Mouse (Mus musculus): Measurements from ENCODE around the gene Rasal1. TPM values are rescaled to one million over a fixed set of nuclear protein-coding genes. Genes with fewer than 3 reads are reported as not detected.

Gene Rasal1
- 0.27 and 0.79 TPM in 2 replicates for polyA plus RNA-seq (2015; fragmentation: Nextera tagmentation; extraction: Ambion mirVana)

GRCm38 (mm10) chr5:120648569-120649373, at the start of gene Rasal1:
TSS of gene Rasal1 (plus strand) at chr5:120648812.
- WGBS: under 1% methylated on average over 38 of the region's 53 CpGs
- Histone ChIP-seq H3K9ac (peak within 1 kb of the TSS; percentile 48), H3K4me3 (peak within 1 kb of the TSS; percentile 23), H3K4me2 (peak within 1 kb of the TSS; percentile 53), H3K9me3 (replicated peaks) (no peaks in the 10 kb centered on the region), H3K4me1 (peaks cover 14% of the 10 kb centered on the region), H3K27ac (no peak within 1 kb of the TSS), H3K27me3 (peaks cover 50% of the 10 kb centered on the region), H3K36me3 (ENCODE audit: poor library complexity, severe bottlenecking) (no peaks in the 10 kb centered on the region)
- ATAC-seq: peak; percentile 58

- WGBS: 97% methylated on average over 6 of the region's 6 CpGs
- Histone ChIP-seq H3K4me3 (no peak overlapping the region), H3K4me1 (peaks cover 9% of the 10 kb centered on the region; the same call in 1 of the 2 replicates), H3K27ac (no peak overlapping the region), H3K4me2 (no peak overlapping the region), H3K9ac (no peak overlapping the region), H3K36me3 (ENCODE audit: poor library complexity, severe bottlenecking) (no peaks in the 10 kb centered on the region), H3K27me3 (no peaks in the 10 kb centered on the region), H3K9me3 (replicated peaks) (no peaks in the 10 kb centered on the region)
- ATAC-seq: no peak
Observed at GRCm38 (mm10) chr5:120599625-120600024, 49.0 kb upstream of the Rasal1 start.

GRCm38 (mm10) chr5:120600946-120601668, 47.5 kb upstream of the Rasal1 start:
- WGBS: 61% methylated on average over 11 of the region's 11 CpGs
- Histone ChIP-seq H3K27me3 (no peaks in the 10 kb centered on the region), H3K27ac (no peak overlapping the region), H3K36me3 (ENCODE audit: poor library complexity, severe bottlenecking) (no peaks in the 10 kb centered on the region), H3K4me3 (no peak overlapping the region), H3K9me3 (replicated peaks) (no peaks in the 10 kb centered on the region), H3K4me2 (no peak overlapping the region), H3K4me1 (peaks cover 5% of the 10 kb centered on the region; the same call in 1 of the 2 replicates), H3K9ac (no peak overlapping the region)
- no peak for ATAC-seq

GRCm38 (mm10) chr5:120602210-120602609, 46.4 kb upstream of the Rasal1 start:
- Histone ChIP-seq H3K36me3 (ENCODE audit: poor library complexity, severe bottlenecking) (0 out of 2 replicates have a peak, but pooled peaks cover 3% of the 10 kb centered on the region), H3K4me2 (no peak overlapping the region), H3K4me1 (peaks cover 5% of the 10 kb centered on the region; the same call in 1 of the 2 replicates), H3K27ac (no peak overlapping the region), H3K9me3 (replicated peaks) (no peaks in the 10 kb centered on the region), H3K4me3 (no peak overlapping the region), H3K9ac (no peak overlapping the region), H3K27me3 (no peaks in the 10 kb centered on the region)
- ATAC-seq: no peak
- 93% methylated on average over 12 of the region's 12 CpGs for WGBS

GRCm38 (mm10) chr5:120603515-120603914, 45.1 kb upstream of the Rasal1 start:
- Histone ChIP-seq H3K9me3 (replicated peaks) (no peaks in the 10 kb centered on the region), H3K36me3 (ENCODE audit: poor library complexity, severe bottlenecking) (0 out of 2 replicates have a peak, but pooled peaks cover 3% of the 10 kb centered on the region), H3K27me3 (no peaks in the 10 kb centered on the region), H3K4me2 (no peak overlapping the region), H3K4me3 (no peak overlapping the region), H3K27ac (no peak overlapping the region), H3K4me1 (peaks cover 5% of the 10 kb centered on the region; the same call in 1 of the 2 replicates), H3K9ac (no peak overlapping the region)
- 51% methylated on average over 7 of the region's 7 CpGs for WGBS
- no peak for ATAC-seq

GRCm38 (mm10) chr5:120604839-120605238, 43.8 kb upstream of the Rasal1 start:
- Histone ChIP-seq H3K27ac (no peak overlapping the region; the same call in 1 of the 2 replicates), H3K4me1 (peaks cover 13% of the 10 kb centered on the region), H3K9me3 (replicated peaks) (no peaks in the 10 kb centered on the region), H3K4me2 (peak overlapping the region; percentile 65), H3K27me3 (no peaks in the 10 kb centered on the region), H3K36me3 (ENCODE audit: poor library complexity, severe bottlenecking) (peaks cover 13% of the 10 kb centered on the region), H3K9ac (peak overlapping the region; percentile 63), H3K4me3 (peak overlapping the region; percentile 35)
- ATAC-seq: peak; percentile 26; the same call in 1 of the 2 replicates
- 0% methylated on average over 6 of the region's 6 CpGs for whole genome bisulfite sequencing

GRCm38 (mm10) chr5:120605241-120605661, 43.4 kb upstream of the Rasal1 start:
- 1% methylated on average over 10 of the region's 10 CpGs for WGBS
- Histone ChIP-seq H3K9me3 (replicated peaks) (no peaks in the 10 kb centered on the region), H3K4me1 (peaks cover 13% of the 10 kb centered on the region), H3K27ac (no peak overlapping the region; the same call in none of the 2 replicates), H3K4me2 (peak overlapping the region; percentile 65), H3K4me3 (peak overlapping the region; percentile 35), H3K9ac (peak overlapping the region; percentile 63), H3K36me3 (ENCODE audit: poor library complexity, severe bottlenecking) (peaks cover 16% of the 10 kb centered on the region), H3K27me3 (no peaks in the 10 kb centered on the region)
- peak; percentile 55 for ATAC-seq

GRCm38 (mm10) chr5:120605688-120606087, 42.9 kb upstream of the Rasal1 start:
- no peaks in the 10 kb centered on the region for H3K27me3 ChIP-seq
- H3K4me2 ChIP-seq: peak overlapping the region; percentile 65
- 0 out of 2 replicates have a peak overlapping the region, but pooled peaks have one; percentile 63 for H3K9ac ChIP-seq
- peaks cover 16% of the 10 kb centered on the region for H3K36me3 ChIP-seq (ENCODE audit: poor library complexity, severe bottlenecking)
- H3K27ac ChIP-seq: no peak overlapping the region; the same call in 1 of the 2 replicates
- peaks cover 13% of the 10 kb centered on the region for H3K4me1 ChIP-seq
- no peaks in the 10 kb centered on the region for H3K9me3 ChIP-seq (replicated peaks)
- WGBS: 1% methylated on average over 8 of the region's 8 CpGs
- peak; percentile 74 for ATAC-seq
- peak overlapping the region; percentile 35 for H3K4me3 ChIP-seq

- Histone ChIP-seq H3K27ac (no peak overlapping the region), H3K4me2 (no peak overlapping the region), H3K36me3 (ENCODE audit: poor library complexity, severe bottlenecking) (peaks cover 16% of the 10 kb centered on the region), H3K4me3 (no peak overlapping the region), H3K9me3 (replicated peaks) (no peaks in the 10 kb centered on the region), H3K27me3 (no peaks in the 10 kb centered on the region), H3K4me1 (peaks cover 22% of the 10 kb centered on the region), H3K9ac (no peak overlapping the region)
- ATAC-seq: no peak
- WGBS: 73% methylated on average over 25 of the region's 25 CpGs
Observed at GRCm38 (mm10) chr5:120606590-120607200, 41.9 kb upstream of the Rasal1 start.

GRCm38 (mm10) chr5:120607335-120607734, 41.3 kb upstream of the Rasal1 start:
- Histone ChIP-seq H3K36me3 (ENCODE audit: poor library complexity, severe bottlenecking) (peaks cover 16% of the 10 kb centered on the region), H3K27ac (no peak overlapping the region), H3K4me1 (peaks cover 25% of the 10 kb centered on the region), H3K9me3 (replicated peaks) (no peaks in the 10 kb centered on the region), H3K27me3 (no peaks in the 10 kb centered on the region), H3K4me2 (no peak overlapping the region), H3K9ac (no peak overlapping the region), H3K4me3 (no peak overlapping the region)
- WGBS: 81% methylated on average over 3 of the region's 3 CpGs
- ATAC-seq: no peak

- no peaks in the 10 kb centered on the region for H3K9me3 ChIP-seq (replicated peaks)
- 0 out of 2 replicates have a peak overlapping the region, but pooled peaks have one; percentile 26 for H3K9ac ChIP-seq
- WGBS: 82% methylated on average over 16 of the region's 16 CpGs
- H3K36me3 ChIP-seq (ENCODE audit: poor library complexity, severe bottlenecking): peaks cover 16% of the 10 kb centered on the region
- H3K27ac ChIP-seq: no peak overlapping the region
- H3K4me2 ChIP-seq: no peak overlapping the region
- peaks cover 31% of the 10 kb centered on the region for H3K4me1 ChIP-seq
- no peak for ATAC-seq
- no peaks in the 10 kb centered on the region for H3K27me3 ChIP-seq
- H3K4me3 ChIP-seq: no peak overlapping the region
Observed at GRCm38 (mm10) chr5:120609246-120609775, 39.3 kb upstream of the Rasal1 start.
